Mouse (Mus musculus): Measurements from ENCODE around the gene Col25a1.

Gene Col25a1

DNA sequence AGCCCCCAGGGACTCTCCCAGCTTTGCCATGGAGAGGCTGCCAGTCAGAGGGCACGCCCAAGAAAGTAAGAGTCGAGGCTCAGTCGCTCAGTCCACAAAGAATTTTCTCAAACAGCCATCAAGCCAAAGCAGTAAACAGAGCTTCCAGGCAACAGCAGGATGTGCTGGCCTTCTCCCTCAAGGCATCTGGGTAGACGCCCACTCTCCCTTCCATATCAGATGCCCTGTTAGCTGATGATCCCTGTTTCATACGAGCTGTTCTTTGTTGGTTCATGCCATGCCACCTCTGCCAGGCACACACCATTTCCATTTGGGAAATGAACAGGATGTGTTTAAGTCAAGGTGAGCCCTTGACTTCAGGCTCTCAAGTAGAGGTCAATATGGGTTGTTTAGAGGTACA is 334.1 kb downstream of the Col25a1 start:
- DNase-seq (ENCODE audit: low spot score) = no peak

GRCm38 (mm10) chr3:130473211-130473768 is 342.0 kb downstream of the Col25a1 start:
- no peak for DNase-seq (ENCODE audit: low spot score)

GRCm38 (mm10) chr3:130473970-130474369 is 342.7 kb downstream of the Col25a1 start:
- DNase-seq (ENCODE audit: low spot score) = no peak

GRCm38 (mm10) chr3:130482513-130482912 is 351.2 kb downstream of the Col25a1 start:
- no peak for DNase-seq (ENCODE audit: low spot score)

DNA sequence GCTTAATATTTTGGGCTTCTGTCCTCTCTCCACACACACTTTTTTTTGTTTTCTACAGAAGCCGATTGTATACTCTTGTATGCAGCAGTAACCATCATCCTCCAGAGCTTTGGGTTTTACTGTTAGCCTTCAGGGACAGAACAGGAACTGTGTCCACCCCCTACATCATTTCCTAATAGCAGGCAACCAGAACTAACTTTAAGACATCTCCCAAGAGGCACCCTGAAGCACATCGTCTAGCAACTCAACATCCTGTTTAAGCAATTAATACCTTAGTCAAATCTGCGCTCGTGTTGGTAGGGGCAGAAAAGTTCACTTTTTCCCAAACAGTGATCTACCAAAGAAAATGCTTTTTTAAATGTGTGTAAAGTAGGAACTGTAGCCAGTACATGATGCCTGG is 357.5 kb downstream of the Col25a1 start:
- DNase-seq (ENCODE audit: low spot score) = no peak

DNA sequence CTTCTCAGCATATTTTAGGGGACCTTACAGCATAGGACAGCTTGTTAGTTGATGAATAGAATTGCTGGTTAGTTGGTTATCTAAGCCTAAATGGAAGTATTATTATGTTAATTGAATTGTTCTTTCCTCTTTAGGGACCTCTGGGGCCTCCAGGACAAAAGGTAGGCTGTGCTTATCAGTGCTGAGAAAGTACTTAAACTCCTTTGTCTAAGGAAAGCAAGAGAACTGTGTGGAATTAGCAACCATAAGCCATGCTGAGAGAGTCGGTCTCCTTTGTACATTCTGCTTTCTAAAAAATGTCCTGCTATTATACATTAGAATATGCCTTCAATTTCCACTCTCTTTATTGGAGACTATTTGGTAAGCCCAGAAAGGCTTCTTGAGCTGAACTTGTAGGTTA is 362.9 kb downstream of the Col25a1 start:
- no peak for DNase-seq (ENCODE audit: low spot score)

DNA sequence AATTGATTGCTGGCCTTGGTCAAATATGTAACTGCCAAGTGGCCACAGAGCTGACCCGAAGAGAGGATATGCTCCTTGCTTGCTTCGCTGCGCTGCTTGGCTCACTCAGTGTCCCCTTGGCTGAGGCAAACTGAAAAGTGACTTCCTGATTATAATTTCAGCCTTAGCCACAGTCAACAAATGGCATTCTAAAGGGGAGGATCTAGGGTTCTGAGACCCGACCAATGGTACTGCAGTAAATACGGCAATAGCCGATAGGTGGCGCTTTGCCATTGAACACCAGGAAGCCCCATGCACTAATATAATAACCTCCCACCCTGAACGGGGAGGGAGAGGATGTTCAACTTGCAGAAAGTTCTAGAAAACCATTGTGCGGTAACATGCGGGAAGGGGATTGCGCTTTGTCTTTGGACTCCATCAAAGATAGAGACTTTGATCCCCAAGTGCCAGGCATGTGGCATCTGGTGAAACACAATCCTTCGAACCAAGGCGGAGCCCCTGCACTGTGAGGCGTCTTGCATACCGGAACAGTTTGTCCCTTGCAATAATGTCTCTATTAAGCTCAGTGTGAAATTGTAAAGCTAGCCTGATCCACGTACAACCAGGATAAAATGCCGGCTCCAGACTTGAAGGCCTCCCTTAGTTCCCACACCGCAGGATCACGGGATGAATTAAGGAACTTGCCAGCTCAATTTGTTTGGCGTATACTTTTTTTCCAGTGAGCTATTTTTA is 363.5 kb downstream of the Col25a1 start:
- DNase-seq (ENCODE audit: low spot score) = no peak

- DNase-seq (ENCODE audit: low spot score) = no peak
These were observed 365.7 kb downstream of the Col25a1 start for GRCm38 (mm10) chr3:130497036-130497435.

DNA sequence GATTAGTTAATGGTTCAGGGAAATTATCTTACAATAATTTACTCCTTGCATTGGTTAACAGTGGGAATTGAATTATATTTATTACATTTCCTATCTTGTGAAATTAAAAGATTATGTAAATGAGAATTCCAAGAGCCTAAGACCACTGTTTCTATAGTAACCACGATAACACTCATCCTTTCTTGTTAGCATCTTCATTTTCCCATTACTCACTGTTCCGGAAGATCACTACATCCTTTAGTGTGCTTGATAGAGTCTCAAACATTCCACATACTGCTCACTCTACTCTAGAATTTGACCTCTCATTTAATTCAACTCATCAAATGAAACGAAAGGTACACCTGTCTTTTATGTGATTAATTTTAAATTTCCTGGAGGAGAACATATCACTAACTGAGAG is 370.4 kb downstream of the Col25a1 start:
- DNase-seq (ENCODE audit: low spot score) = no peak

DNA sequence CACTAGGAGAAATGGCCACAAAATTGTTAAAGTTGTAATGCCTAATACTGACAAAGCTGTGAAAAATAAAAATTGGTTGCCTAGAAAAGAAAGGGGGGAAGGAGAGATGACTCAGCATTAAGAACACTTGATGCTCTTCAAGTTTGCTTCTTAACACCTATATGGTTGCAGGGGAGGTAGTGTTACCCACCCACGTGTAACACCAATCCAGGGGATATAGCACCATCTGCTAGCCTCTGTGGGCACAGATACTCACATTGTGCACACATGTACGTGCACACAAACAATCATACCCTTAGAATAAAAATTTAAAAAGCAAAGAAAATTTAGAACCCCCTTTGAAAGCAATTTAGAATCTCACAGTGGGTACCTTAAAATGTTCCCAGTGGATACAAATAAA is 377.0 kb downstream of the Col25a1 start:
- no peak for DNase-seq (ENCODE audit: low spot score)

- DNase-seq (ENCODE audit: low spot score) = no peak
These were observed 387.2 kb downstream of the Col25a1 start for GRCm38 (mm10) chr3:130518457-130518879.

GRCm38 (mm10) chr3:130521834-130522476 is 390.7 kb downstream of the Col25a1 start:
- DNase-seq (ENCODE audit: low spot score) = no peak

DNA sequence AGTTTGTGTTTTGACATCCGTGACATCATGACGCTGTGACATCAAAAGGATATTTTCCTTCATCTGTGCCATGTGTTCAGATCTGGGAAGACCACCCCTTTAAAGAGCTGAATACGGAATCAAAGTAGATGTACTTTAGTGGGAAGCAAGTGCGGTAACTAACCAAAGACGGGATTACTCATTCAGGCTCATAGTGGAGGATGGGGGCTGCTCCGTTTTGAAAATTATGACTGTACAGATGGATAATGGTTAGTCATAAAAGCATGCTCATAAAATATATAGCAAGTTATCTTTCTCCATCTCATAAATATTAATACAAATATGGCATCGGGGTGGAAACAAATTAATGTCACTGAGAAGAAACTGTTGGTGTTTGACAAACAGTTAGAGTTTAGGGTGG is 391.7 kb downstream of the Col25a1 start:
- DNase-seq (ENCODE audit: low spot score) = no peak

DNA sequence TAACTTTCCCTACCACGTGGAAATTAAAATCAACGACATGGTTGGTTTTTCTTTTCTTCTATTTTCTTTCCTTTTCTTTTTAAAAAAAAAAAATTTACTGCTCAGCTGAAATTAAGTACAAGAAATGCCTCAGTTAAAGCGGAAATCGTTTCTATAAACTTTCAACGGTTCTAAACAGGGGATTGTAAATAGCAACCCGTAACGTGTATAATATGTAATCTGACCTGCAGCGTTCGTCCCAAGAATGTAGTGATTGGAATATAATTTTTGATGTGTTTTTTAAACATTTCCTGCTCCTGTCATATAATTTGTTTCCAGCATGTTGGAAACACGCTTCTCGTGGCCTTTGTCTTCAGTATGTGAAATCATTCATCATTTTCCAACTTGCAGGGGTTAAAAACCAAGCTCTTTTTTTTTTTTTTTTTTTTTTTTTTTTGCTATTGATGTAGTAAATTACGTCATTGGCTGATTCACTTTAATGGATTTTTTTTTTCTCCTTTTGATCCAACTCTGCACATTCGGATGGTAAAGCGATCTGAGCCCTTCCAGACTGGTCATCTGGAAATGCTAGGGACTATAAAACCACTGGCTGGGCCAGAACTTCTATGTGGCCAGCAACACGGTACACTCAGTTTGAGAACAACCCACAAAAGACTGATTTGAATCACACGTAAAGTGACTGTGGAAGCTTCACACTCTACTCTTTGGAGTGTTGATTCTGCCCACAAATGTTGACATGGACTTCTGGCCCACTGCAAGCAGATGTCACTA is 393.3 kb downstream of the Col25a1 start:
- DNase-seq (ENCODE audit: low spot score) = no peak

DNA sequence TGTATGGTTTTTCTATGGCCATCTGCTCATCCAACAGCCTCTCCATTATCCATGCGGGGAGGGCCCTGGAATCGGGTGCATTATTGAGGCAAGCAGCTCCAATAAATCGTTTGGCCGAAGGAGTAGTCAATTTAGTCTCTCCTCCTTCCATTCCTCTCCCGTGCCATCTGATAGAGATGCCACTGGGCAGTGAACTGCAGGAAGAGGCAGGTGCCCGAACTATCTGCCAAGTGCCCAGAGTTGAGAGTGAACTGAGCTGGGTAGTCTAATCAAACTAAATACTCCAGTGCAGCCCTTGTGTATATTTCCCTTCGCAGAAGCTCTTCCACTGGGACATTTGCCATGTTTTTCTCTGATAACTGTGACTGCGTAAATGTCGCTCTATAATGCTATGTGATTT is 403.7 kb downstream of the Col25a1 start:
- DNase-seq (ENCODE audit: low spot score) = no peak

DNA sequence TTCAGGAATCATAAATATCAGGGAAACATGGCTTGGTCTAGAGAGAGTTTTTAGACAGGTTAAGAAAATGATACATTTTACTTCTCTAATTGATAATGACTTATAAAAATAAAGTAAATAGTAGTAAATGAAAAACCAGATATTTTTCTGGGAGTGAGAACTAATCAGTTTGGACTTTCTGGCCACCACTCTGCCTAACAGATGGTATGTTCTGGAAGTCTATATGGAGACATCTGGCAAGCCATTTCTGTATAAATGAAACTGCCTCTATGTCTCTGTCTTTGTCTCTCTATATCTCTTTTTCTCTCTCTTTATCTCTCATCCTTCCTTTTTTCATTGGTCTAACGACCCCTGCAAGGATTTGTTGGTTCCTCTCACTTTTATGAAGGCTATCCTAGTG is 410.2 kb downstream of the Col25a1 start:
- DNase-seq (ENCODE audit: low spot score) = no peak

DNA sequence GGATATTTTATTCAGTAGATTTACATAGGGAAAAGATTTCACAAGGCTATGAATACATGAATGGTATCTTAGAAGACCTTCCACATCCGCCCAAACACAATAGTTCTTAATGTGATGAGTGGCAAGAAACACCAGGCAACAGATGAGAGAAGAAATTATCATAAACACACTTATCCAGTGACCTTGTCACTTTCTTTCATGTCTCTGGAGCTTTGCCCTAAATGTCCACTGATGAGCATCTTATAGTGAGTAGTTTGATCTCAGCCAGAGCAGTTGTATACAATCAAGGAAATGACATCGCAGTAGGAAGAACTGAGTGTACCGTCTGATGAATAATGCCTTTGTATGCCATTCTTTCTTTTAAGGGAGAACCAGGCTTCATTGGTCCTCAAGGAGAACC is 414.7 kb downstream of the Col25a1 start:
- no peak for DNase-seq (ENCODE audit: low spot score)

- no peak for DNase-seq (ENCODE audit: low spot score)
These were observed 417.8 kb downstream of the Col25a1 start for GRCm38 (mm10) chr3:130549066-130549465.

DNA sequence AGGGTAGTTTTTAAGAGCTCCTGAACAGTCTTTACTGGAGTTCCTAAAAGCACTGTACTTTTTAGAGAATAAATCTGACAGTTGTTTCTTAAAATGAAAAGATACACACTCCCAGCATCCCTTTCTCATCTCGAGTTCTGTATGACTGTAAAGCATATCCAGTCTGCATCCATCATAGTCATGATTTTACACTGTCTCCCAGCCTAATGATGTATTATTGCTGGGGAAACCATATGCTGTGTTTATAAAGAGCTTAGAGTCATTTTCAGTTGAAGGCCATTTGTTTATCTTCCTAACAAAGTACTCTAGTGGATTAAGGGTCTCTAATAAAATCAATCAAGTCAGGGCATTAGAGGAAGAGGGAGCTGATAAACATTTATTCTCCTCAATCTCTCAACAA is 425.0 kb downstream of the Col25a1 start:
- DNase-seq (ENCODE audit: low spot score) = no peak

DNA sequence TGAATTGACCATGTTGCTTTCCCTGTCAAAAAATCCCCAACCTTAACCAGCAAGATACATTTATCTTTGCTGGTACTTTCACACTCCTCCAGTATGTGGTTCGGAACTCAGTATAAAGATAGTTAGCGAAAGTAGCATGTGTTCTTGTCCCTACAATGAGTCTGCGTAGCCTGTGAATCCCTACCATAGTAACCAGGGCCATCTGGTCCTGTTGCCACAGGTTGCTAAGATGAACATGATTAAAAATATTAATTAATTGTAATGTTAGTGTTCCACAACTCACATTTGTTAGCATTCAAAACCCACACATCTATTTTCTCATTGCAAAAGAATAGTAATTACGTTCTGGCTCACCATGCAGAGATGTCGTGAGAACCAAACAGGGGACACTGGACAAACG is 434.3 kb downstream of the Col25a1 start:
- no peak for DNase-seq (ENCODE audit: low spot score)

DNA sequence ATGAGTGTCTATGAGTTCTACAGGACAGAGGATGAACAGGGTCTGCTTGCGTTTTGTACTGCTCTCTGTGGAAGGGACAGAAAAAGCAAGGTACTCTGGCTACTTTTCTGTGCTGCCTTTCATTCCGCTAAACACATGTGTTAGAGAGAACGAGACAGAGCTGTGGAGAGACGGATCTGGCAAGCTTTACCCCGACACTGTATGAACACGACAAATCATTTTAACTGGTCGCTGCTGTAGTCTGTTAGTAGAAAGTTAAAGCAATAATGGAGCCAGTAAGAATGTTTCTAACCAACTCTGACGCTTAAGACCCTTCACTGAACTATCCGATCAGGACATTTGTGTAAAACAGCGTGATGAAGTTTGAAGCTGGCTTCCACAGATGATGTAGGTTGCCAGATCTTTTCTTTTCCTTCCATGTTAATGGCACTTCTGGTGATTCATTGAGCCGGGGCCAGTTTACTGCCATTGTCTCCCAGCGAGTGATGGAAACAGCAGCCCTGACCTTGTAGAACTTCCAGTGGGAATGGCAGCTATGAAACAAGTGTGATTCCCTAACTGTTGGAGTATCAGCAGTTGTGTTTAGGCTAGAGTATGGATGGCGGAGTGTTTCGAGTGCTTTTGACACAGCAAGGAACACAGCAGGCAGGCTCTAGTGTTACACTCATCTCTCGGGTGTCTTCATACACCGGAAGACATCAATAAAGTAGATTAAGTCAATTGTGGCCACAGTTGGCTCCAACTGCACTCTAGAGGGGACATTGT is 437.2 kb downstream of the Col25a1 start:
- no peak for DNase-seq (ENCODE audit: low spot score)

DNA sequence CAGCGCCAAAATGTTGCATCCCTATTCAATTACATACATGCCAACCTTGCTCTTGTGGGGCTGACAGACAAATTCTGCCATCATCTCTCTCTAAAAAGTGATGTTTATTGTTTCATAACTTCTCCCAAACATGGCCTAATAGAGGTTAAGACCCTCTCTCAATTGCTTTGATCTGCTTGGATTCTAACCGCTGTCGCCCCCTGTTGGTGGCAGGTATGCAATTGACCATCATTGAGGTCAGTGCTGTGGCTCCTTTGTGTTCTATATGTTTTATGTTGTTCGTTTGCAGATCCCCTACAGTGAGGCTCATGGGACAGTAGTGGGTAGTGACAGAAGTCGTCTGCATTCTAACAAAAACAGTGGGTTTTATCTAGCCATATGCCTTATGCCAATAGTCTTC is 441.9 kb downstream of the Col25a1 start:
- DNase-seq (ENCODE audit: low spot score) = no peak

All from c-Kit-positive CD71-positive TER-119-positive erythroid progenitor cells, embryonic 14.5 days (primary cell).